Mouse (Mus musculus): ENCODE data around the gene Usp51. TPM values are rescaled to one million over a fixed set of nuclear protein-coding genes. Genes with fewer than 3 reads are reported as not detected.
"Not testable (repeated sequence)": the region's sequence is repeated elsewhere in the genome, so short reads cannot be mapped to it uniquely, and the experiment has no call there.

Usp51 gene
- total RNA-seq, 2 experiments from 2014 or later: 2.0 to 2.1 TPM

- DNase-seq (ENCODE audit: extremely low spot score in 1 of 2, low spot score in 2 of 2): peak; percentile 81
- peak; percentile 10 for TF ChIP-seq CTCF (IDR thresholded peaks at IDR 0.05)
Observed at GRCm38 (mm10) chrX:153037087-153037971, 31.1 kb downstream of the Usp51 start, which contains the start of gene Mageh1. Gene Mageh1 (minus strand): TSS chrX:153037575.

GRCm38 (mm10) chrX:153037972-153038744, 31.9 kb downstream of the Usp51 start:
- not testable (repeated sequence) for H3K27ac ChIP-seq; DNase-seq (ENCODE audit: extremely low spot score in 1 of 2, low spot score in 2 of 2)
- peak overlapping the region; percentile 61 for H3K4me3 ChIP-seq
- intact Hi-C loops (cut with DNase I): loop anchor here (1.0 kb wide), 2 partner anchors 31 to 64 kb away; no protein-coding TSS in a partner anchor

More at GRCm38 (mm10) chrX:153037087-153037971, 31.1 kb downstream of the Usp51 start, which contains the start of gene Mageh1:
- intact Hi-C loops (cut with DNase I): loop anchor here (1.0 kb wide), 2 partner anchors 30 to 63 kb away; no protein-coding TSS in a partner anchor
- Histone ChIP-seq H3K27ac (peak within 1 kb of the TSS; percentile 87), H3K4me3 (peak within 1 kb of the TSS; percentile 61)

Other genes with a start within 250 kb of the Usp51 start
- gene Shroom2, start 237.0 kb upstream of the Usp51 start, total RNA-seq (2021): 100 to 1,000 TPM in 1 of 2 experiments, 10 to 100 TPM in 1; 96.7 to 104 TPM
- gene Gpr143, start 224.5 kb upstream of the Usp51 start, total RNA-seq (2021): under 1 TPM in 1 of 2 experiments, not detected in 1; 0.28 TPM
- gene Mageh1, start 31.1 kb downstream of the Usp51 start, total RNA-seq (2021): 10 to 100 TPM; 44.9 to 47.7 TPM
- gene Foxr2, start 112.3 kb downstream of the Usp51 start, total RNA-seq (2021): under 1 TPM; 0.58 to 0.61 TPM
- gene Rragb, start 133.5 kb downstream of the Usp51 start, total RNA-seq (2021): 10 to 100 TPM; 69.5 to 76.4 TPM
- gene Klf8, start 231.0 kb downstream of the Usp51 start, total RNA-seq (2021): 1 to 10 TPM; 4.6 to 5.5 TPM